Mouse (Mus musculus) urinary bladder, postnatal 10 days (tissue): ENCODE measurements around the gene Lonrf2.

Source experiments
- DNase-seq: peaks from one replicate; pipeline ENCODE4 v3.0.0; 2022; ENCODE audit warnings: low spot score

Lonrf2 gene

DNA sequence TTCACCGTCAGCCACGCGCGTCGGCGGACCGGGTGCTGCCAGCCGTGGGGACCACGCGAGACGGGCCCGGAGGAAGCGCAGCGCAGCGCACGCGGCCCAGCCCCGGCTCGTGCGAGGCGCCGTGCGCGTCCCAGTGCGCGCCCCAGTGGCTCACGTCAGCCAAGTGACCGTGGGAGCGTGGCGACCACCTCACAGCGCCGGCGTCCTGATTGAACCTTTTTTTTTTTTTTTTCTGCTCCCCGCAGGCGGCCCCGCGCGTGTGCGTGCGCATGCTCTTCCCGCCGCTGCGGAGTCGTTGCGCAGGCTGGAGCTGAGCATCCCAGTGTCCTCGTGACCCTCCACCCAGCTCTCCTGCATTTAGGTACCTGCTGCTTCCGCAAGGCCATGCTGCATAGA, at the start of gene Lonrf2:
TSS of gene Lonrf2 (minus strand) at position 235 of the 396 bp plus-strand sequence.
- no peak for DNase-seq

GRCm38 (mm10) chr1:38885956-38886355, 49.4 kb upstream of the Lonrf2 start:
- DNase-seq: no peak

GRCm38 (mm10) chr1:38883766-38884165, 47.3 kb upstream of the Lonrf2 start:
- no peak for DNase-seq

- DNase-seq: no peak
Observed at GRCm38 (mm10) chr1:38882746-38883145, 46.2 kb upstream of the Lonrf2 start.

DNA sequence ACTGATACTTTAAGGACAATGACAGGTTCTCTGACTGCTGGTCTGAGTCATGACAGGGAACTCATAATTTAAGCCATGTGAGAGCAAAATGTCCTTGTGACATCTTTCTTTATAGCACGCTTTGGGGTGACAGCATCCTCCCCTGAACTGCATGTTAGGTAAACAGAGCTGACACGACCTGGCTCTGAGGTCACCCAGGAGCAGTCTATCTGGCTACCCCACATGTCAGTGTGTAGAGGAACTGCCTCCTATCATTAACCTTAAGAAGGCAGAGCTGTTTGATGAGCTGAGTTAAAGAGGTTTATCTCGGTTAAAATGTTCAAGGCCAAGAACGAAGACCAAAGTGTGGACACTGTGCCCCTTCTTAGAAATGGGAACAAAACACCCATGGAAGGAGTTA, 44.9 kb upstream of the Lonrf2 start:
- no peak for DNase-seq

DNA sequence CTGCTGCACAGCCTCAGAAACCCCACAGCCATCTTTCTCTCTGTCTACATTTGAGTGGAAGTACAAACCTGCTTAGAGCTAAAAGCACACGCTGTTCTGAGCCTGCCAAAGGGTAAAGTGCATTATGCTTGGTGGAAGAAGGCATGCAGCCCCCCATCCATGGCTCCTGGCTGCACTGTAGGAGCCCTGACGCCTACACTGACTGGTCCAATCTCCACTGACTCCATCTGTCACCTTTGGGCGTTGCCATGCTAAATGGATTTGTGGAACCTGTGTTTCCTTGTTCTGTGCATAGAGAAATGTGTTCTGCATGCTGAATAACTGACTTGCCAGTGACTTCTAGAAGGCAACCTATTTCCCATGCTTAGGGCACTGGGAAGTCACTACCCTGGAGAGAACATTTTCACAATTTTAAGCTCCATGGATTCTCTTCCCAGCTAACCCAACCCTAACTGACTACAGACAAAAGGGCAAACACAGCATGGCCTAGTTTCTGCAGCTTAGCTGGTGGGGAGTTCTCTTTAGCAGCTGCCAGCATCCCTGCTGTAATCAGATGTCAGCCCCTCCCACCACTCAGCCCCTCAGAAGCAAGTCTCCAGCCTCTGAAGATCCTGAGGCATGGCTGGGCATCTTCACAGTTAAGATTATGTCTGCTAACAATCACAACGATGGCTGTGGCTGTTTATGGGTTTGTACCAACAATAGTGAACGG, 40.3 kb upstream of the Lonrf2 start:
- DNase-seq: no peak

- no peak for DNase-seq
Observed at GRCm38 (mm10) chr1:38873911-38874310, 37.4 kb upstream of the Lonrf2 start.

DNA sequence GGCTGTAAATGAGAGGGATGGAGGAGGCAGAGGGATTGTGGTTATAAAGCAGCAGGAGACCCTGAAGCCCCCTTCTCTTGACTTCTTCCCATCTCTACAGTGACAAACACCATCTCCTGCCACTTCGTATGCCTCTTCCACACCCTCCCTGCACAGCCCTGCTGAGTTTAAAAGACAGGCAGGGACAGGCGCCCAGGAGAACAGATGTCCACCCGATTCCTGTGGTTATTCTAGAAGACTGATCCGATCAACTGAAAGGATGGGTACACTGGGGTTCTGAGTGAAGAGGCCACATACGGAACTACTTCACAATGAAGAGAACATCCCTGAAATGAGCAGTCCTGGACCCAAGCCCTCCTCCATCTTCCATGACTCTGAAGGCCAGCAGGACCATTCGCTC, 35.3 kb upstream of the Lonrf2 start:
- no peak for DNase-seq

DNA sequence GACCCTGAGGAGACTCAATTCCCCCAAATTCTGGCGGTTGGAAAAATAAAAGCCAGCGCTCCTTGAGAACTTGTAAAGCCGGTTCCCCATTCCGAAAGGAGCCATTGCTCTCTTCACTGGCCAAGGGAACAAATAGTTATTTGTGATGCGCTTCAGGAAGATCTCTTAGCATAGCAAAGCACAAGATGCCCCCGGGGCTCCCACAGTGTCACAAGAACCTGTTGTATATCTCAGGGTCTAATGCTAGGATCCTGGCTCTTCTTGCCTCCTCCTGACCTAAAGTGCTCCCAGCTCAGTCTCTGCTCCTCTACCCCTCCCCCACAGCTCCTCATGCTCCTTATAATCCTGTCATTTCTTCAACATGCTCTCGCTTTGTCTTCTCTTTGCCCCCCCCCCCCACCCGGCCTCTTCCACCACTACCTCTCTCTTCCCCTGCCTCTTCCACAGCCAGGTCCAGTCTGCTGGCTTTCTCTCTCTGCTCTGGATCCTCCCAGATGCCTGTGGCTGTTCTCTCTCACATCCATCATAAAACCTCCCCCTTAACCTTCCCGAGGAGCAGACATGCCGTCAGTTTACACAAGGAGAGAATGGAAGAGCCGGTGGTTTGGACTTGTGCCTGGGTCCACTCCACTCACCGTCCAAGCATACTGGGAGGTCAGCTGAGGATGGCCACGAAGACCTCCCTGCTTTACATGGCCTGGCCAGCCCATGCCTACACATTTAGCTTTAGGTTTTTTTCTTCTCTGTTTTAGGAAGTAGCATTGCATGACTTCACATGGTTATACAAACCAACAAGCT, 33.1 kb upstream of the Lonrf2 start:
- no peak for DNase-seq

- DNase-seq: no peak
Observed at GRCm38 (mm10) chr1:38866242-38866641, 29.7 kb upstream of the Lonrf2 start.

DNA sequence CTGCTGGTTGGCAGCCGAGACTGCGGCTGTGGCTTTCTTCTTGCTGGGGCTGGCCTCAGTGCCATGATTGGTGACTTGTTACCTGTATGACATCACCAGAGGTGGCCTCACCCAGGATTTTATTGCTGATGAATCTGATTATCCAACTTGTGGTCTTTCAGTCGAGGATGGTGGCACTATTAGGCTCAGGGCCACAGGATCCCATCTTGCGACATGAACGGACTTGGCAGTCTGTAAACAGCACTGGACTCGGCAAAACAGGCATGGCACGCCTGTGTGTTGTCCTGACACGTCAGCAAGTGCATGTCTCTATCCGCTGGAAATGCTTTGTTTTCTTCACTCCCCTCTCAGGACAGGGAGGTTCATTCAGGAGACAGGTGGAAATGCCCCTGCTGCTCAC, 27.8 kb upstream of the Lonrf2 start:
- no peak for DNase-seq

GRCm38 (mm10) chr1:38862213-38862612, 25.7 kb upstream of the Lonrf2 start:
- DNase-seq: no peak

DNA sequence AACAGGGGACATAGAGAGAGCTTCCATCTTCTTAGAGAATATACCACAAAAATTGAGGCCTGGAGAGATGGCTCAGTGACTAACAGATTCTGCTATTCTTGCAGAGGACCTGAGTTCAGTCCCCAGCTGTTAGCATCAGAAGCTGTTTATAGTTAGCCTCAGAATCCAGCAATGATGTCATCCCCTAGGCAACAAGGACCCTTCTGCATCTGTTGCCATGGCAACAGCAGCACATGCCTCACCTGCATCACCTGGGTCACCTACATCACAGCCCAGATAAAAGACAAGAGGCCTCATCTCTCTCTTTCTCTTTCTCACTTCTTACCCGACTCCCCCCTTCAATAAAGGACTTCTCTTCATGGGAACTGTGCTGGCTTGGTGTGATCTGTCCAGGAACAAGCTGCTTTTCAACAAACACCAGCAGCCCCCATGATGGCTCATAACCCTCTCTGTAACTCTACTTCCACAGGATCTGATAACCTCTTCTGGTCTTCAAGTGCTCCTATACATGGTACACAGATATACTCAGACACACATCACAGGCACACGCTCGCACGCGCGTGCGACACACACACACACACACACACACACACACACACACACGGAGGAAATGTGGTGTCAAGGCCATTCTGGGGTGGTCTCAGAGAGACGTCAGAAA, 24.5 kb upstream of the Lonrf2 start:
- no peak for DNase-seq

DNA sequence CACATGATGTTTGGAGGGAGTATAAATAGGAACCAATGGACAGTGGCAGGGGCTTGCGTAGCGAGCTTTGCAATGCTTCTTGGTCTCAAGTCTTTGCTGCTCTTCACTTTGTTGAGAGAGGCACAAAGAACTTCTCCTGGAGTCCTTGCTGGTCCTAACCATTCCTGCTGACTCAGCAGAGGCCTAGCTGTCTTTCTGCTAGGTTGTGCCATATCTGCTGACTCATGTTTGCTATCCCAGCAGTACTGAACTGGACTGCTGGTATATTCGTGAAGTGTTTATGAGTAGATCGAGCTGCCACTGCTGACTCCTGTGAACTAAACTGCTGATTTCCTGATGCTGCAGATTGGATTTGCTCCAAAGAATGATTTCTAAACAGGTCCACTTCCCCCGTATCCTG, 23.7 kb upstream of the Lonrf2 start:
- DNase-seq: no peak

DNA sequence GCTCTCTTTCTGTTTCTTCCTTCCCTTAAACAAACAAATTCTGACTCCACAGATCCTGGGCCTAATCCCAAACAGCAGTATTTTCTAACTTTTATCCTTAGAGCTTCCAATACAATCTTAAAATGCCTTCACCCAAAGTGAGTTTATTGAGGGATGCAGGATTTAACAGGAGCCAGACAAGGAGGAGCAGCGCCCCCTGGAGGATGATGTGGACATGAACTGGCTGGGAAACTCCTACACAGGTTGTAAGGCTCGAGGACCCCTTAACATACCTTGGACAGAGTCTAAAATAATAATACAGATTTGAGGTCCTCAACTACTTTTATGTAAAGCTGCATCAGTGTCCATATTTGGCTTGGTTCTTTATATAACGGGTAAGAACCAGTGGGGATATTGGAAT, 19.7 kb upstream of the Lonrf2 start:
- no peak for DNase-seq

GRCm38 (mm10) chr1:38852250-38852649, 15.7 kb upstream of the Lonrf2 start:
- no peak for DNase-seq

GRCm38 (mm10) chr1:38850650-38851049, 14.1 kb upstream of the Lonrf2 start:
- no peak for DNase-seq

DNA sequence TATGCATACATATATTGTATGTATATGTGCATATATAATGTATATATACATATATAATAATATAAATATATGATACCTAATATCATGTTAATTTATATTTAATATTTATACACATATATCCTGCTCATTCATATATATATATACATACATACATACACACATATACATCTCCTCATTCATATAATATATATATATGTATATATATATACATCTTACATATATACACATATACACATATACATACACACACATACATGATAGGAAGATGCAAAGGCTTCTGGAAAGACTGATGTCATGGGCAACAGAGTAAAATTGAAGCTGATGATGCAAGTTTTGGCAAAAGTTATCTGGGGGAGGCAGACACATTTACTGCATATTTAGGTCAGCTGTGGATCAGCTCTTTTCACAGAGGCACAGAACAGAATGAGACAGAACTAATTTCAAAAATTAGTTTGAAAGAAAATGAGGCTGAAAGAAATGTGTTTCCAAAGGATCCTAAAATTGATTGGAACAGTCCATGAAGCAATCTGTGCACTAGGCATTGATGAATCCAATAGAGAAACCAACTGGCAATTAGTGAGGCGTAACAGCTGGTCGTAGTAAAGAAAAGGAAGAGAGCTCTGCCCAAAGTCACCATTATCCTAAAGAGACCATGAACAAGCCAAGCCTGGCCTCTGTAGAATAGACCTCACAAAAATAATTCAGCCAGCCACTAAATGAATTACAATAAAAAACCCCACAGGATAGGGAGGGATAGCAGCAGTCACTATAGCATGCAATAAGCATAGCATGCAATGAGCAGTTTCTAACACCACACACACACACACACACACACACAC, 12.2 kb upstream of the Lonrf2 start:
- DNase-seq: no peak

GRCm38 (mm10) chr1:38847975-38848374, 11.5 kb upstream of the Lonrf2 start:
- no peak for DNase-seq

GRCm38 (mm10) chr1:38843275-38843674, 6.8 kb upstream of the Lonrf2 start:
- DNase-seq: no peak

DNA sequence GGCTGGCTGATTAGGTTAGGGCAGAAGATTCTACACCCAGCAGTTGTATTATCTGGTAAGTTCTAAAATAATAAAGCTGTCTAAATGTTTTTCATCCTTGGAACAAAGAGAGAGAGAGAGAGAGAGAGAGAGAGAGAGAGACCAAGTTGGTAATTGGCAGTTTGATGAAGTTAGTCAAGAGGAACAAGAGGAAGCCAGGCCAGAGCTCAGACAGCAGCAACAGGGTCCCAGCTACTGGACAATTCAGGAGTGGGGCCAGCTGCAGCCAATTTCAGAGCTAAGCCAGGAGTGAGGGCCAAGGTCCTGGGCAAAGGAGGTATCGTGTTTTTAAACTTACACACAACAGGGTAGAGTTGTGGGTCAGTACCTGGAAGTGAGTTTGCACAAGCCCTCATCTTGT, 6.3 kb upstream of the Lonrf2 start:
- no peak for DNase-seq

- DNase-seq: no peak
Observed at GRCm38 (mm10) chr1:38839944-38840343, 3.4 kb upstream of the Lonrf2 start.
